25 mouse cellular contexts compared by ENCODE assay signal in the genomic region with DNA sequence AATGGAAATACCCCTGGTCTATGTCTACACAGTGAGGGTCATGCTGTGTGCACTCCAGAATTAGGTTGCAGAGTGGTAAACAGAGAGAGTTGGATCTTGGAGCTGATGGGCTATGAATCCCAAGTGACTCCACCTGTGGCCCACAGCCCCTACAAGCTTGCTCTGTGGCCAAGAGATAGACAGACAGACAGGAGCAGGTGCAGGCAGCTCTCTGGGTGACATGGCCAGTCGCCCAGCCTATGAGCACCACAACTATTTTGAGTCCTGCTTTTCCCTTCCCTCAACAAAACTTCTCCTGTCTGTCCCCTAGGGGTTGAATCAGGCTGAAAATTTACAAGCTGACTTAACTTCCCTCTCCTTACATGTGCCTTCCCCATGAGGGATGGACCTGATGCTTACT. TPM values are rescaled to one million over a fixed set of nuclear protein-coding genes. Genes with fewer than 3 reads are reported as not detected.
"Had no signal": no experiment of that assay in that cellular context is flagged by ENCODE, and none has a peak within 500 bp of the region (broad histone marks: within the 10 kb centered on the region; RNA-seq: fewer than 3 reads in every experiment).

No protein-coding gene starts in this region.

- H3K4me3 ChIP-seq: liver, embryonic 13.5 days; neural tube, embryonic 12.5 days; neural tube, embryonic 15.5 days; stomach, embryonic 15.5 days had no signal

- H3K36me3 ChIP-seq: liver, embryonic 13.5 days; neural tube, embryonic 12.5 days; neural tube, embryonic 15.5 days; stomach, embryonic 15.5 days had no signal

- DNase-seq: kidney, adult 9 months; kidney, postnatal 14 days; kidney, postnatal 4 days; liver, embryonic 13.5 days; lung, adult 2 months; lung, postnatal 14 days; lung, postnatal 4 days; midbrain, embryonic 14.5 days; right cerebral cortex, postnatal 25 days; thymus, postnatal 25 days had no signal

- H3K27me3 ChIP-seq: neural tube, embryonic 12.5 days; neural tube, embryonic 15.5 days; stomach, embryonic 15.5 days had no signal

- H3K9me3 ChIP-seq: liver, embryonic 13.5 days; neural tube, embryonic 12.5 days; neural tube, embryonic 15.5 days; stomach, embryonic 15.5 days had no signal

- H3K4me1 ChIP-seq: liver, embryonic 13.5 days; neural tube, embryonic 12.5 days; stomach, embryonic 15.5 days had no signal

- H3K27ac ChIP-seq: liver, embryonic 13.5 days; neural tube, embryonic 12.5 days; neural tube, embryonic 15.5 days; stomach, embryonic 15.5 days had no signal

RNA-seq across cellular contexts. Expression of a gene that starts 14.1 kb away (rescaled TPM):
- total RNA-seq: megakaryocyte progenitor cell, adult 5-6 weeks; megakaryocyte-erythroid progenitor cell, adult 5-6 weeks had no signal
- polyA plus RNA-seq: liver, adult 2 months; midbrain, embryonic 14.5 days had no signal

RNA-seq across cellular contexts. Expression of a gene that starts 16.0 kb away (rescaled TPM):
- total RNA-seq: layer of hippocampus, adult 18-20 months; layer of hippocampus, postnatal 25 days; liver, adult 2 months; megakaryocyte progenitor cell, adult 5-6 weeks; megakaryocyte-erythroid progenitor cell, adult 5-6 weeks had no signal
- polyA plus RNA-seq: kidney, embryonic 16.5 days; limb, embryonic 11.5 days; liver, adult 2 months; liver, embryonic 13.5 days; liver, embryonic 16.5 days; lung, adult 2 months; lung, embryonic 16.5 days; midbrain, embryonic 11.5 days; midbrain, embryonic 14.5 days; neural tube, embryonic 12.5 days; neural tube, embryonic 15.5 days; small intestine, adult 2 months; thymus, postnatal 0 days had no signal
